Mouse (Mus musculus): Measurements from ENCODE around the gene Tac2.

- peak; percentile 66 for TF ChIP-seq CTCF (IDR thresholded peaks at IDR 0.05; ENCODE audit: low read depth)
- no peak for TF ChIP-seq EP300 (IDR thresholded peaks at IDR 0.05; ENCODE audit: low read depth)
Observed at GRCm38 (mm10) chr10:127694636-127695035, 29.6 kb upstream of the Tac2 start.
